Mouse (Mus musculus) liver, postnatal 0 days (tissue): ENCODE results near the gene Pole2.

Experiments
- CTCF ChIP-seq: sonication (generic); IDR thresholded peaks from 2 replicates; pipeline ENCODE4 v1.5.1; 2016; ENCODE audit warnings: antibody characterized with exemption, low read depth
- EP300 ChIP-seq: IDR thresholded peaks from 2 replicates; pipeline ENCODE4 v1.6.1; 2016; ENCODE audit warnings: antibody characterized with exemption, low read depth, mild to moderate bottlenecking

GRCm38 (mm10) chr12:69198985-69199384, 29.0 kb downstream of the Pole2 start:
- TF ChIP-seq CTCF (no peak), EP300 (no peak)
